Mouse (Mus musculus) erythroid progenitor cell, adult 5-6 weeks (primary cell): ENCODE results near the gene Crb1. TPM values are rescaled to one million over a fixed set of nuclear protein-coding genes. Genes with fewer than 3 reads are reported as not detected.
A peak's percentile ranks its signal among the peaks of the same experiment; 100 is the strongest.
"Not testable (repeated sequence)": the region's sequence is repeated elsewhere in the genome, so short reads cannot be mapped to it uniquely, and the experiment has no call there.

ENCODE experiments used
- ATAC-seq: replicated peaks from 2 replicates; pipeline ENCODE4 v1.8.0; 2016; ENCODE audit warnings: moderate number of reproducible peaks, mild to moderate bottlenecking, moderate TSS enrichment, inconsistent platforms; ENCODE audit not compliant: poor library complexity, low FRiP score, severe bottlenecking
- total RNA-seq, 2 experiments: library from RNA; stranded (forward) in 1 of 2; stranded (reverse) in 1 of 2; fragments of 150-400 nt in 1 of 2; fragments of 186-747, 209-891 nt in 1 of 2; gene quantifications; 2 replicates each; pipeline versions ENCODE4 v1.2.3 to v1.2.4; 2015 to 2017; ENCODE audit warnings: low replicate concordance in 2 of 2

The Crb1 gene
- total RNA-seq, 2 experiments from 2014 or later: not detected

- ATAC-seq: no peak
Measured at GRCm38 (mm10) chr1:139340178-139340859, 36.6 kb downstream of the Crb1 start.

GRCm38 (mm10) chr1:139336997-139337396 is 39.9 kb downstream of the Crb1 start:
- ATAC-seq: no peak

DNA sequence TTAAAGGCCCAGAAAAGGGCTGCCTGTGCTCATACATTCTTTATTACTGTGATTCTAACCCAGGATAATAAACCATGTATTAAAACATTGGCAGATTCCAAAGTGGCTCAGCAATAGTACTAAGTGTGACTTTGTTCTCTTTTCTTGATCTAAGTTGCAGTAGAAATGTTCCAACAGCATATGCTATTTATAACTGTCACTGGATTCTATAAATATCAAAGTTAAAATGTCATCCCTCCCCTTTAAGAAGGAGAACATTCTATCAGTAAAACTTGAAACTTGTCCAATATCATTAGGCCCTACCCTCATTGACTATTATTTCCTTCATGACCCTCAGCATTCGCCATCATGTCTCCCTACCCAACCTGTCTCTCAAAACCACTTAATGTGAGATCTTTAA is 48.1 kb downstream of the Crb1 start:
- ATAC-seq: no peak

- ATAC-seq: no peak
Measured at GRCm38 (mm10) chr1:139328286-139328685, 48.6 kb downstream of the Crb1 start.

DNA sequence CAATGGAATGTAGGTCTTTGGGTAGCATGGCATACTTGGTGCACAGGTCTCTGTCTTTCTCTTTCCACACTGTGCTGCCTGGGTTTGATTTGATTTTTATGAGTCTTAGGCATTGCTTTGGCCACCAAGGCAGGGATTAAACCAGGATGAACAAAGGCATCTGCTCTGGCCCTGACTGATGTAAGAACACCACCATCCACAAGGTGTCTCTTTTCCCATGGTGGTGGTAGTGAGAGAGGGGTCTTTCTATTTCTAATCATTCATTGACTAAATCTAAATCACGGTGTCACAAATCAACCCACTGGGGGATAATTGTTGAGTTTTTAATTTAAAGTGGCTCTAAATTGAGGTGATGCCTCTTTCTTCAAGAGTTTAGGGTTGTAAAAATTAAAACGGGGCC is 51.5 kb downstream of the Crb1 start:
- no peak for ATAC-seq

DNA sequence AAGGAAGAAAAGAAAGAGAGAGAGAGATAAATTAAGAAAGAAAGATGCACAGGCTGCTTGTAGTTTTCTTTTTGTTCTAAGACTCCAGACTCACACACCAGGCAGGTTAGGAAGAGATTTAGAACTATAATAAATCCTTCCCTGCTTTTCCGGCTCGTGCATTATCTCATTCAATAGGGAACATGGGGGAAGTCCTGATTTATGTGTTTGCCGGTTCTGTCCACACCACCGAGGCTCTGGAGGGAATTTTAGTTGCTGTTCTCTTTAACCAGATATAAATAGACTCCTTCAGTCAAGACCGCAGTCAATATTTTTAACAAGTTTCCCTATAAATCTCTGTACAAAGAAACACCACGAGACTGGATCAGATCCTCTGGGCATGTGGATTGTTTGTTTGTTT is 57.1 kb downstream of the Crb1 start:
- ATAC-seq: no peak

DNA sequence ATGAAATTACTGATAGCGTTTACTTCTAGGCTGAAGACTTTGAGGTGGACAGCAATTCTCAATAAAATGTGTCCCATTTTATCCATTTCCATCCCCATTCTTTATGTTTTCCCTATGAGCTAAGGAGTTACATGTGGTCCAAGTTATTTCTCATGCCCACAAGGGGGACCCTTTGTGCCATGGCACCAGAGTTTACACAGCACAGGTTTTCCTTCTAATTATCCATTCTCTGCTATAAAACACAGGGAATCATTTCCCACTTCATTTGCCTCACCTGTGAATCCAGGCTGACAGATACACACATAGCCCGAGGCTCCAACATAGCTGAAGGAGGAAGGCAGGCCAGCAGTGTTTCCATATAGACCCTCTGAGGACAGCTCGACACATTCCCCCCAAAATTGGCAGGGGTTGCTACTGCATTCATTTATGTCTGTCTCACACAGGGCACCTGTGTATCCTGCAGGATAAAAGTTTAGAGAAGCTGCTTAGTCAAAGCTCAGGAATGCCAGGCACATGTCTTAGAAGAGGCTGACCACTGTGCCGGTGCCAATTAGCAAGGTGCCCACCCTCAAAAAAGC is 62.5 kb downstream of the Crb1 start:
- no peak for ATAC-seq

- ATAC-seq: no peak
Measured at GRCm38 (mm10) chr1:139308915-139309314, 68.0 kb downstream of the Crb1 start.

GRCm38 (mm10) chr1:139302519-139302918 is 74.4 kb downstream of the Crb1 start:
- ATAC-seq: not testable (repeated sequence)

- no peak for ATAC-seq
Measured at GRCm38 (mm10) chr1:139301830-139302229, 75.1 kb downstream of the Crb1 start.

GRCm38 (mm10) chr1:139292023-139292422 is 84.9 kb downstream of the Crb1 start:
- no peak for ATAC-seq

DNA sequence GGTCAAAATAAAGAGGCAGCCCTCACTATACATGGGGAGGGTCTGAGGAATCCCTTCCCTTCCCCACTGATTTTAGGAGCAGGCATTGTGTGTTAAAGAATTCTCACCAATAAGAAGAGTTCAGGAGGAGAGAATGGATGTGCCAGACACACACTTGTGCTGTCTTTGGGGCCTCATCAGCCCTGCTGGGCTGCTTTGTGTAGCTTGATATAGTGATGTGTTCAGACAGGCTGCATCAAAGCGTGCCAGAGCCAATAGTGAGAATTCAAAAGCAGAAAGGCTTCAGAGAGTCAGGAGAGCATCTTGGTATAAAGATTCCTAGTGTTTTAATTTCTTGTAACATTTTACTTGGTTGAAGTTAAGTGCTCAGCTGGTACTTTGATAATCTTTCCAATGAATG is 85.3 kb downstream of the Crb1 start:
- ATAC-seq: no peak

- ATAC-seq: peak; percentile 89
Measured at GRCm38 (mm10) chr1:139276619-139277320, 100.1 kb downstream of the Crb1 start.

DNA sequence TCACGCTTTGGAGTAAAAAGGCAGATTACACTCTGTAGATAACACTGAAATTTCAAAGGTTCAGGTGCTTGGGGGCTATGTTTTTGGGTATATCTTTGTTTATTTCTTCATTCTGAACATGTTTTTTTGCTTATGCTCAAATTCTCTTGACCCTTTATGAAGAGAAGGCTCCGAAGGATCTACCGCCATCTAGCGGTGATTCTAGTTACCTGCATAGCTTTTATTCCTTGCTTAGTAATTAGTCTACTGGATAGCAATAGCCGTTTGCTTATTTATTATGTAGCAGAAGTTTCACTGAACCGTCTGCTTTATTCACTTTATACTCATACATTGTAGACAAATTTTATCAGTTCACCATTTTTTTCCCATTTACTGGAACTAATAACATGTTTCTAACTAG is 109.1 kb downstream of the Crb1 start:
- ATAC-seq: peak; percentile 70; the same call in 1 of the 2 replicates

GRCm38 (mm10) chr1:139264245-139264644 is 112.7 kb downstream of the Crb1 start:
- no peak for ATAC-seq

DNA sequence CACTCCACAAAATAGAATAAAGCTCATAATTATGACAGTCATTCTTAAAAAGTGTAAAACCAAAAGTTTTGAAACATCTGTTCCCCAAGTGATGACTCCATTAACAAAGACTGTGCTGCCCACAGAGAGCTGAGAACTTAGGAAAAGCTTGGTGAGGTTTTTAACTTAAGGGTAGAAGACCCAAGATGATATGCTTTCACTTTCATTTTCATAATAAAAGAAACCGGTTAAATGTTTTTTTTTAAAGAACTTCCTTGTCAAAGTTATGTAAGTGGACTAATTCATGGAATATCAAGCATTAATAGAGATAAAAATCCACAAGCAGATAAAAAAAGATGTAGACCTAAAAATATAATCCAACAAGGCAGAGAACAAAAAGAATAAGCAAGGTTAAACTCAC is 113.7 kb downstream of the Crb1 start:
- no peak for ATAC-seq

GRCm38 (mm10) chr1:139255581-139255980 is 121.3 kb downstream of the Crb1 start:
- ATAC-seq: no peak

DNA sequence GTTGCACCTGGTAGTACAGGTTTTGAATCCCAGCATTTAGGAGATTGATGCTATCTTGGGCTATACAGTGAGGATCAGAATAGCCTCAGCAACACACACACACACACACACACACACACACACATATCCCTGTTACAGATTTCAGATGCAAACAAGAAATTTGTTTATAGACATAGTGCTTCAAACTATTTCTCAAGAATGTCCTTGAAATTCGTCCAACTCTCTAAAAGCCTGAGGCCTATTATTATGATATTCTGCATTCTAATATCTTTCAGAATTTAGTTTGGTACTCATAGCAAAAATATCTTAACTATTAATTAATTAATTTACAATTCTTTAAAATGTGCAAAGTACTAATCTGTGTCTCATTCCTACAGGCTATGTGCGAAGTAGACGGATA is 124.9 kb downstream of the Crb1 start:
- ATAC-seq: no peak

DNA sequence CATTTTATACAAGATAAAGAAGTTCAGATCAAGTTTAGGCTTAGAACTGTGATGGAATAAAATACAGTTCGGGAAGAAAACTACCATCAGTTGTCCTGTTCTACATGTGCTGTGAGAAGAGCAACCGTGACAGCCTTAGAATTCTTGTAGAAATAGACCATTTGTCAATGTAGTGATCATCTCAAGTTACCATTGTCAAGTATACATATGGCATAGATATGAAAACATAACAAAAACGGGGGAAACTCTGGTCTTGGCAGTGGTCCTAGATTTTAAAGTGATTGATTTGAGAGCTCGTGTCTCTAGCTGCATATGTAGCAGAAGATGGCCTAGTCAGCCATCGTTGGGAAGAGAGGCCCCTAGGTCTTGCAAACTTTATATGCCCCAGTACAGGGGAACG is 127.7 kb downstream of the Crb1 start:
- ATAC-seq: no peak

DNA sequence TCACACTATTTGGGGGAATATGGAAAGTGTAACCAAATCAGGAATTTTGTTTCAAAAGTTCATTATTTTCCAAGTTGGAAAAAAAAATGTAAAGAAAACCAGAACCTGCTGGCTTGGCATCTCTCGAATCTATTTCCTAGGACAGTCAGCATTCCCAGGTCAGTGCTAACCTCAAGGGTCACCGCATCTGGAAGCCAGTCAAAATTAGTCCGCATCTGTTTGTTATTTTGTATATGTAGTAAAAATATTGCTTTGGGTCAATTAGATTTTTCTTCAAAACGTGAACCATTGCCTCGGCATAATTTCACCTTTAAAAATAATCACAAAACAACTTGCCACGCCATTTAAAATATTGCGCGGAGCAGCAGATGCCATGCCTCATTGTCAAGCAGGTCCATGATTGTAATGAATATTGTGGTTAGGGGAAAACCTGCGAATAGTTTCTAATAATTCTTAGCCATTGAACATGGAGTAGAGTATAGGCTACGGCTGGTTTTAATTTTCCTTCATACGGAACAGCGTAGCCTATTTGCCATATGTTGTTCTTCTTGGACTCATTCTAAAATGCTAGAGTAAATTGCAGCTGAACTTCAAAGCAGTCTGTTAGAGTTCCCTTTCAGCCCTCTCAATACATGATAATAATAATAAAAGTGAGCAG is 130.0 kb downstream of the Crb1 start:
- no peak for ATAC-seq

DNA sequence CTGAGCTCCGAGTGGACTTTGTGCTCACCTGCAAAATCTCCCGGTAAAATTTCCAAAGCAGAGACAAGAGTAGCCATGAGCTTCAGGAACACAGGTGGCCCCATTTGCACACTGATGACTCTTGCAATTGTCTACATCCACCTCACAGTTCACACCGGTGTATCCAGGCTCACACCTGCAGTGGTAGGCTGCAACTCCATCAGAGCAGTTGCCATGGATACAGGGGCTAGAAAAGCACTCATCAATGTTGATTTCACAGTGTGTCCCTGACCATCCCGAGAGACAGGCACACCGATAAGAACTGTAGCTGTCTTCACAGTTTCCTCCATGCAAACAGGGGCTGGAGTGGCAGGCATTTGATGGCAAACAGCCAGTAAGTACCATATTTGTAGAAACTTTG is 140.1 kb downstream of the Crb1 start:
- no peak for ATAC-seq
